Mouse (Mus musculus) frontal cortex, postnatal 25 days (tissue): ENCODE measurements around the gene Fgfr2.
"Not testable (repeated sequence)": the region's sequence is repeated elsewhere in the genome, so short reads cannot be mapped to it uniquely, and the experiment has no call there.

Experiments used
- DNase-seq, 2 experiments: peaks; one replicate each; pipeline ENCODE4 v3.0.0; 2022; ENCODE audit warnings: low spot score in 2 of 2

Gene Fgfr2

DNA sequence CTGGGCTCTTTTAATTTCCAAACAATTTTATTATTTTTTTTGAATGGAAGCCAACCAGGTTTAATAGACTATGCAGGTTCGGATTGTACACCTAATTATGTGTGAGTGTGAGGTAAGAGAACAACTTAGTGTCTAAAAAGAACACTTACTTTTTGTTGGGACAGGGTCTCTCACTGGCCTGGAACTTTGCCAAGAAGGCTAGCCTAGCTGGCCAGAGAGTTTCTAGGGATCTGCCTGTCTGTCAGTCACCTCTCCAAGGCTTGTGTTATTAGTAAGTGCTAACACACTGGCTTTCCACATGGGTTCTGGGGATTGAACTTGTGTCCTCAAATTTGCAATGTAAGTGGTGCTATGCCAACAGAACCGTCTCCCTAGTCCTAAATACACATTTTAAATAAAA is 2719.8 kb downstream of the Fgfr2 start:
- DNase-seq = no peak

DNA sequence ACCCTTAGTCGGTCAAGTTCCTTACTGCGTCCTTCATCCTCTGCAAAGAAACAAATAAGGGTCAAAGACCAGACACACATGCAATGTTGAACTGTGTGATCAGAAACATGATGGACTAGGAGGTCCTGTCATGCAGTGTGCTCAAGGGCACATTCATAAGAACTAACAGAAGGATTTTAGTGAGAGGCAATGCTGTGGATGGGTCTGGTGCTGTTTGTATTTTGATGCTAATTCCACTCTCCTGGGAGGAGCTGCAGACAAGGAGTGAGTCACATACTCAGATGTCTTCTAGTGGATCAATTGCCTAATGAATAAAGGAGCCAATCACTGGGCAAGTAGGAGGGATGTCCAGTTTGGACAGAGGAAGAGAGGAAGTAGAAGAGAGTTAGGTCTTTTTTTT is 2728.5 kb downstream of the Fgfr2 start:
- DNase-seq = no peak

DNA sequence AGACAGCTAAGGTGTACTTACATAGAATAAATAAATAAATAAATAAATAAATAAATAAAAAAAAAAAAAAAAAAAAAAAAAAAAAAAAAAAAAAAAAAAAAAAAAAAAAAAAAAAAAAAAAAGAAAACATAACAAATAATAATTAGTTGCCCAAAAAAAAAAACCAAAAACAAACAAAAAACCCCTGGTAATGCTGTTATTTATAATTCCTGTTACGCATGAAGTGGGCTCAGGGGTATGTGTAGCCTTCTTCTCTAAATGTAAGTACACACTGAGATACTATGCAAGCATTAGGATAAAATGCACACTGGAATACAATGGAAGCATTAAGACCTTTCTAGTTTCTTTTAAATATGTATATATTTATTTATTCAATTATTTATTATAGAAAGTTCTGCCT is 2733.1 kb downstream of the Fgfr2 start:
- DNase-seq = not testable (repeated sequence)

DNA sequence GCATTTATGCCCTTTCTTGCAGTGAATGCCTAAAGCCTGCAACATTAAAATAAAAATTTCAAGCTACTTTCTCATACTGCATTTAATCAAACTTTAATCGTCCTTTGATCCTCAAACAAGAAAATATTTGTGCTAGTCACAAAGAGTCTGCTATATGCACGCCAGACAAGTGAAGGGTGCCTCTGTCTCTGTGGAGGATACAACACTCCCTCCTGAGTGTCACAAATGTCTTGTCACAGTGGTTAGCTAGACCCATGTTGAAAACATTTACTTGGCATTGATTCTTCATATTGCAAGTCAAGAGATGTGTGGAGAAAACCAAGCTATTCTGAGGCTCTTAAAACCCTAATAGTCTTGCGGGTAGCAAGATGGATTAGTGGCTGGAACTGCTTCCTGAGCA is 2736.8 kb downstream of the Fgfr2 start:
- no peak for DNase-seq

GRCm38 (mm10) chr7:130385732-130386294 is 2737.3 kb downstream of the Fgfr2 start:
- DNase-seq = no peak

GRCm38 (mm10) chr7:130382126-130382525 is 2741.0 kb downstream of the Fgfr2 start:
- DNase-seq = no peak

DNA sequence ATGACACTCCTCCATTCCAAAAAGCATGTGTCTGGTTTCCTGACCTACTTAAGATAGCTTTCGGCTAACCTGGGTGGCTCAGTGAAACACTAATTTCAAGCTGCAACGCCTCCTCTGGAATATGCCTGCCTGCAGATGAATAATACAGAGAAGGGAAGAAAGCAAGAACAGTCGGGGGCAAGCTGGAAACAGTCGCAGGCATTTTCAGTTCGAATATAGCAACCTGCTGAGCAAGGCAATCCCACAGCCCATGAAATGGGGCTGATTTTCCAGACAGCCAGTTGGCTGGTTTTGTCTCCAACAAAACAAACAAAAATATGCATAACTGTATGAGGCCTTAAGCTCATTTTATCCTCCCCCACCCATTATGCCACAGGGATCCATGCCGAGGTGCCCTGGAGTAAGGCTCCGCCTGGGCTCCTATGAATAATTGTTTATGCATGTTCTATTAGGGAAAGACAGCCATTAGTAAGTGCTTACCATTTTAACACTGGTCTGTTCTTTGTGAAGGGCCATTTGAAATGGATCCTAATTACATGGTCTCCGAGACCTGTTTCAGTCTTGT is 2741.7 kb downstream of the Fgfr2 start:
- no peak for DNase-seq

DNA sequence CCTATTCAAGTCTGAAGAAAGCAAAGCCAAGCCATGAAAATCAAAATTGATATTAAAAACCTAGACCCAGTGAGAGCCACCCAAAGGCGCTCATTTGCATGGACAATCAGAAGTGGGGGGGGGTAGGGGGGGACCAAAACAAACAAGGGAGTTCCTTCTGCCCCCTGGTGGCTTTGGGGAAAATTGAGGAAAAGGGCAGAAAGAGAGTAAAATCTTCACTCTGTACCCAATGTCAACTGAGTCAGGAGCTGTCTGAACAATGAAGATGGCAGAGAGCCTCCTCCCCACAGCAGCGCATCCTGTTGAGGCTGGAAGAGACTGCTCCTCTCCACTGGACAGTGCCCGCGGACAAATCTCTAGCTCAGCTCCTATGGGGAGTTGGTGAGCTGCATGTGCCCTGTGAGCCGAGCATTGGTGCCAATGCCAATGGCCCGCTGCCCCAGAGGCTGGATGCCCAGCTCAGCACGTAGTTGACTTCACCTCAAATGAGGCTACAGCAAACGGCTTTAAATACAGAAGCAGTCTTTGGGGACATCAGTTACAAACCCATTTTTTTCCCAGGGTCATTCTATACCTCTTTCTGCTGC is 2742.3 kb downstream of the Fgfr2 start:
- DNase-seq = no peak

DNA sequence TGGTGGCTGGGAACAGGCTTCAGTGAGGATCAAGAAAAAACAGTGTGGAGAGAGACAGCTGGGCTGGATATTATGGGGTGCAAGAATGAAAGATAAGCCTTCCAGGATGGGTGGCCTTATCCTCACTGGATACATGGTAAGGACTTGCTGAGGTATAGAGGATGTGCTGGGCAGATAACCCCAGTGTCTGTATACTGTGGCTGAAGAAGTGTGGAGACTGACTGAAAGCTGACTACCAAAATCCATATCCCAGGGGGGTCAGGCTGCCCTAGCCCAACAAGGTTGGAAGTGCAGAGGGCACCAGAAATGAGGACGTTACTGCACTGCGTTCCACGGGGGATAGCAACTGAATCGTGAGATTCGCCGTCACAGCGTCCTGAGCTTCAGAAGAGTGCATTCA is 2742.8 kb downstream of the Fgfr2 start:
- DNase-seq = no peak

GRCm38 (mm10) chr7:130379886-130380285 is 2743.3 kb downstream of the Fgfr2 start:
- no peak for DNase-seq

- DNase-seq = no peak
Measured at GRCm38 (mm10) chr7:130378308-130378707, 2744.8 kb downstream of the Fgfr2 start.

DNA sequence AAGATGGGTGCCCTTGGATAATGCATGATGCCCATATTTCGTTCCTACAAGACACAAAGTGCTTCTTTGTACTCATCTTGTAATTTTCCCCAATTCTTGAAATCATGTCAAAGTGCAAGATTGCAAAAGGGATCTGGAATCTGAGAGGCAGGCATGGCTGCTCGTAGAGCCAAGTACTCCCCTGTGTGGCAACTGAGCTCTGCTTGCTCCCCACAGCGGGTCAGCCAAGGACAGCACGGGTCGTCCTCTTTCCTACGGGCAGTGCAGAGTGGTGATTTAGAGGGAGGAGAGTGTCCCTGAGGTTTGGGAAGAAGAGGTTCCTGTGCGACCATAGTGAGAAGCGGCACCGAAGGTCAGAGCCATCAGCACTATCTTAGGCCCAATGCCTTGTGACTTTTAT is 2748.8 kb downstream of the Fgfr2 start:
- DNase-seq = no peak

DNA sequence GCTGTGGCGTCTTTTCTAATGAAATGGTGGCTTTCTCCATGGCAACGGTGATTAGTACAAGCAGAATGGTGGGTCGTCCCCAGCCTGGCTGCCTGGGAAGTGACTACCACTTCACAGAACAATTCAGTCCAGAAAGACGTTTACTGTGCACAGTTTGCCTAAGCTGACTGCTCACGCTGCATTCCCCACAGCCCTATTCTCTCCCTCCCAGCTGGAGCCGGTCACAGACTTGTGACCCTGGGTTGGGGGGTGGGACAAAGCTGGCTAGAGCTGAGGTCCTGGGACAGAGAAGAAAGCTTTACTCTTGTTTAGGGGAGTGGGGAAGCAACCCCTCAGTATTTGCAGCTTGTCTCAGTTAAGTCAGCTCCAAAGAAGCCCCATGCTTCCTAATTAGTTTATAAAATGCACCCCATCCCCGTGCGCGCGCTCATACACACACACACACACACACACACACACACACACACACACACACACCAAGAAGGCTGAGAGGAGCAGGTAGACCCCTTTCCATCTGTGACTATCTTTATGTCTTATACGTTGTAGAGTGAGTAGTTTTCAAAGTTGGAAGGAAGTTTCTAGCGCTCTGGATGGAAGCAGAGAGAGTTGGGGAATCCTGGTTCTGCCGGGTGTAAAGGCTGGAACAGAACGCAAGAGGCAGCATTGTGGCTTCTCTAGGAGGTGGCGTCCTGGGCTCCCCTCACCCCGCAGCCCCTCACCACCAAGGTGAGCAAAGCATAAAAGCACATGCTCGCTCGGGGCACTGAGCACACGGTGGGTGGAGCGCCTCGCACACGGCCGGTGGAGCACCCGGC is 2754.1 kb downstream of the Fgfr2 start:
- DNase-seq = no peak

GRCm38 (mm10) chr7:130368036-130368826 is 2754.9 kb downstream of the Fgfr2 start:
- DNase-seq = no peak

GRCm38 (mm10) chr7:130367222-130368035 is 2755.7 kb downstream of the Fgfr2 start:
- DNase-seq = no peak

- no peak for DNase-seq
Measured at GRCm38 (mm10) chr7:130365711-130366110, 2757.4 kb downstream of the Fgfr2 start.

GRCm38 (mm10) chr7:130340412-130341152 is 2782.6 kb downstream of the Fgfr2 start:
- DNase-seq = no peak

GRCm38 (mm10) chr7:130337601-130338000 is 2785.5 kb downstream of the Fgfr2 start:
- no peak for DNase-seq

DNA sequence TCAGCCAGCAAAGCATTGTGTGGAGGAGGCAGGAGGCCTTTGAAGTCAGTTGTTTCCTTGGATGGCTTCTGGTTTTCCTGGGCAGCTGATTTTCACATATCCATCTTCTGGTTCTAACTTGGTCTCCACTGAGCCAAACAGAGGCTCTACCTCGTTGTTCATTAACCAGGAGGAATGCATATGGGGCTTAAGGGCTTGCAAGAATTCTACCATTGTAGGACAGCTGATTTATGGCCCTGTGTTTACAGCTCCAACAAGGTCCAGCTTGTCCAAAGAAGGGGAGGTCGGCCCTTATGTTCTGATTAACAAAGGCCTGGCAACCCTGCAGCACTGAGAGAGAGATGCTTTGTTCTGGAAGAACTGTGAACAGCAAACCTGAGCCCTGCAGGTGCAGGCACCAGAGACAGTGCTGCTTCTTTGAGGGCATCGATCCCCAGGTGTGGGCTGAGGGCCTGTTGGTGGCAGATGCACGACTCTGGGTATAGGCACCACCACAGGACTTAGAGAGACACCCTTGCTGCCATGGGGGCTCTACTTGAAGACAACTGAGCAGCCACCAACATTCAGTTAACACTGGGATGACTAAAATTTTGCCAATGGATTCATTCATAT is 2787.6 kb downstream of the Fgfr2 start:
- DNase-seq = no peak
